Mouse (Mus musculus) neural tube, embryonic 13.5 days (tissue): ENCODE measurements at regions not wholly inside any gene's neighbourhood (a gene's known extent, or its start where the extent isn't known, plus 50 kb on each side); places are given as distances from the start of the nearest gene placed in this dataset.
"Not testable (repeated sequence)": the region's sequence is repeated elsewhere in the genome, so short reads cannot be mapped to it uniquely, and the experiment has no call there.

ENCODE experiments used
- ATAC-seq: fragments of 200-750 bp; cut with Nextera tagmentation; 2 replicates; pipeline ENCODE4 v1.8.0; 2017; ENCODE audit warnings: low read depth, mild to moderate bottlenecking, moderate TSS enrichment, moderate library complexity
- H3K27ac ChIP-seq: fragments of 300-500 bp; sonication (generic); replicated peaks from 2 replicates; pipeline ENCODE4 v1.5.1; 2015; ENCODE audit warnings: moderate library complexity, mild to moderate bottlenecking, inconsistent platforms
- H3K27me3 ChIP-seq: fragments of 300-500 bp; sonication (generic); 2 replicates; pipeline ENCODE4 v1.6.1; 2015; ENCODE audit warnings: mild to moderate bottlenecking, inconsistent platforms
- H3K36me3 ChIP-seq: fragments of 300-500 bp; sonication (generic); 2 replicates; pipeline ENCODE4 v1.6.1; 2015; ENCODE audit warnings: mild to moderate bottlenecking, inconsistent platforms
- H3K4me1 ChIP-seq: fragments of 300-500 bp; sonication (generic); replicated peaks from 2 replicates; pipeline ENCODE4 v1.6.1; 2015; ENCODE audit warnings: inconsistent platforms
- H3K4me2 ChIP-seq: fragments of 300-500 bp; sonication (generic); 2 replicates; pipeline ENCODE4 v1.6.1; 2015; ENCODE audit warnings: inconsistent platforms, mild to moderate bottlenecking, moderate library complexity
- H3K4me3 ChIP-seq: fragments of 300-500 bp; sonication (generic); 2 replicates; pipeline ENCODE4 v1.5.1; 2015; ENCODE audit warnings: mild to moderate bottlenecking, inconsistent platforms
- H3K9ac ChIP-seq: fragments of 300-500 bp; sonication (generic); 2 replicates; pipeline ENCODE4 v1.6.1; 2015; ENCODE audit warnings: moderate library complexity, mild to moderate bottlenecking, inconsistent platforms
- H3K9me3 ChIP-seq: fragments of 300-500 bp; sonication (generic); 2 replicates; pipeline ENCODE4 v1.6.1; 2016; ENCODE audit warnings: inconsistent platforms
- WGBS: fragments of 180-500 bp; shearing (Covaris S2); methylation state at CpG from one replicate; pipeline ENCODE4 v1.1.7; 2015; 5-methylcytosine and 5-hydroxymethylcytosine counted together

DNA sequence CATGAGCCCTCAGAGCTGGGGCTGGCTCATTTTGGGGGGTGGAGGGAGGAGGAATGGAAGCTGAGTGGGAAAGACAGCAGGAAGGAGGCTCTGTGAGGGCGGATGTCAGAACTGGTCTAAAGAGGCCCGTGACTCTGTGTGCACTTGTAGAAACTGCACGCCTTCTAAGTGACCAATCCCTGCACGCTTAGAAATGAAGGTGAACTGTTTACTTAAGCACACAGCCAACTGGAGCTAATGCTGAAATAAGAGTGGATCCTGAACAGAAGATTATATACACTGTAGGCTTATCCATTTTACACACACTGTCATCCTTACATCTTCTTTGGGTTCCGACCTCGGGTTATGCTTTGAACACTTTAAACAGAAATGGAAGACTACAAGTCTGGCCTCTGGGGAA is 412.8 kb upstream of the Jmjd1c start:
- Histone ChIP-seq H3K4me2 (no peak overlapping the region), H3K4me1 (no peaks in the 10 kb centered on the region), H3K27me3 (no peaks in the 10 kb centered on the region), H3K9ac (no peak overlapping the region), H3K9me3 (peaks cover 4% of the 10 kb centered on the region; the same call in 1 of the 2 replicates), H3K27ac (no peak overlapping the region), H3K36me3 (no peaks in the 10 kb centered on the region), H3K4me3 (no peak overlapping the region)
- WGBS = 87% methylated on average over 6 of the region's 6 CpGs
- ATAC-seq = no peak

- not testable (repeated sequence) for H3K9ac ChIP-seq, H3K27me3 ChIP-seq, H3K4me3 ChIP-seq, H3K4me2 ChIP-seq, H3K36me3 ChIP-seq, H3K27ac ChIP-seq, ATAC-seq, H3K4me1 ChIP-seq
- 68% methylated on average over 2 of the region's 2 CpGs for WGBS
- peaks cover 14% of the 10 kb centered on the region; the same call in 1 of the 2 replicates for H3K9me3 ChIP-seq
These were observed 406.7 kb upstream of the Jmjd1c start for GRCm38 (mm10) chr10:66689196-66689595.

DNA sequence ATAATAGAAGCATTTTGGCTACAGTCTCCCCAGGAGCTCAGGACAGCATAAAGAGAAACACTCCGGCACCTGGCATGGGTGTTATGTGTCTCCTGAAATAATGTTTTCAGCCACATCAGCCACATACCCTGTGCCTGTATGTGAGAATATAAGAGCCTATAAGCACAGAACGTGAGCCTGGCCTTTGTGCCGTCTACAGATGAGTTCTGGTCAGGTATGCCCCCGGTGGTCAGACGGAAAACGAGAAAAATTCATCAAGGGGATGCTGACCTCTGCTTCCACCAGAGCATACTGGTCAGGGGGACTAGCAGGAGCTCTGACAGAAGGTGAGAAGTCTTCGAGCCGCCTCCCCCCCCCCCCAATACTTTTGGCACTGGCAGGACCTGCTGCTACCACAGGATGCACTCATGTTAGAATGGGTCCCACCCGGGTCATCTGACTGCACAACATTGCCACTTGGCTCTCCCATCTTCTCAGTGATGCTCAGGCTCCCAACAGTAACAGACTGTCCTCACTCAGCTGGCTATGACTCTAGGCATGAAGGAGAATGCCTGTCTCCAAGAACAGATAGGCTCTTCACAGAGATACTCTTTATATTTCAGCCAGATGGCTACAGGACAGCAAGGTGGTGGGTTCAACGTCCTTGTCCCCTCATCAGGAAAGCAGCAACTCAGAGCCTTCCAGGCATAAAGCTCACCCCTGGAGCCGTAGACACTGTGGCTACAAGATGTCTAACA is 401.2 kb upstream of the Jmjd1c start:
- WGBS = 87% methylated on average over 11 of the region's 11 CpGs
- Histone ChIP-seq H3K36me3 (no peaks in the 10 kb centered on the region), H3K9ac (no peak overlapping the region), H3K4me3 (no peak overlapping the region), H3K9me3 (0 out of 2 replicates have a peak, but pooled peaks cover 1% of the 10 kb centered on the region), H3K4me1 (no peaks in the 10 kb centered on the region), H3K4me2 (no peak overlapping the region), H3K27ac (no peak overlapping the region), H3K27me3 (no peaks in the 10 kb centered on the region)
- no peak for ATAC-seq

DNA sequence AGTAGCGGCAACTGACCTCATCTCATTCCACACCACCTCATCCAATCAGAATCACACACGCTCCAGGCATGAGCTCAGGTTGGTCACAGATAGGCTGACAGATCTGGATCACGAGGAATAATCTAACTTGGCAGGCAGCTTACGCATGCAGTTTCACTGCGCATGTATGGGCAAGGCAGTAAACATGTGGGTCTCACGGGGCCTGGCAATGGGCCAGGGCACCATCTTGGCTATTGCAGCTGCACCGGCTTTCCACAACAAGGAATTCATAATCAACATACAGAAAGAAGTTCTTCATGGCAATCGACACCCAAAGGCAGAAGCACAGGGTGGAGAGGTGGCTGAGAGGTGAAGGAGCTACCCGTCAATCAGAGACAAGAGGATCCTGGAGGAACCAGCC is 381.0 kb upstream of the Jmjd1c start:
- H3K9ac ChIP-seq, H3K27ac ChIP-seq, H3K4me1 ChIP-seq, H3K4me3 ChIP-seq, H3K36me3 ChIP-seq, H3K27me3 ChIP-seq, H3K4me2 ChIP-seq, ATAC-seq: not testable (repeated sequence)
- 85% methylated on average over 9 of the region's 9 CpGs for WGBS
- H3K9me3 ChIP-seq = peaks cover 17% of the 10 kb centered on the region

GRCm38 (mm10) chr10:66717909-66718308 is 378.0 kb upstream of the Jmjd1c start:
- H3K27me3 ChIP-seq = no peaks in the 10 kb centered on the region
- H3K9me3 ChIP-seq = peaks cover 12% of the 10 kb centered on the region
- H3K27ac ChIP-seq = no peak overlapping the region
- no peak overlapping the region for H3K9ac ChIP-seq
- H3K4me3 ChIP-seq = no peak overlapping the region
- no peak for ATAC-seq
- H3K4me2 ChIP-seq = no peak overlapping the region
- H3K36me3 ChIP-seq = no peaks in the 10 kb centered on the region
- WGBS = 72% methylated on average over 7 of the region's 7 CpGs
- H3K4me1 ChIP-seq = no peaks in the 10 kb centered on the region

DNA sequence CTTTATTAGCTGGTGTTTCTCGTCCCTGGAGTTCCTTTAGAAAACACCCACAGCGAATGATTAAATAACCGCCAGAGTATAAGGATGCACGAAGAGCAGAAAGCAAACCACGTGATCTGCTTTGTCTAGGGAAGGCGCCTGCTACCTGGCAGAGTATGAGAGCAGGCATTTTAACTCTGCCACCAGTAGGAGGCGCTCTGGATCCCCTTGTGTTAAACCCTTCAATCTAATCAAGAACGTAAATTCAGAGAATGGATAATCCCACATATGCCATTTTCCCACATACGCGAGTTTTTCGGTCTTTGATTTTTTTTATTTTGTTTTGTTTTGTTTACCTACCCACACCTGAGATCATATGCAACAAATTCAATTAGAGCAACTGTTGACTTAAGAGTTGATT is 376.1 kb upstream of the Jmjd1c start:
- 94% methylated on average over 11 of the region's 11 CpGs for WGBS
- ATAC-seq = no peak
- no peaks in the 10 kb centered on the region for H3K27me3 ChIP-seq
- H3K4me1 ChIP-seq = no peaks in the 10 kb centered on the region
- no peak overlapping the region for H3K9ac ChIP-seq
- no peaks in the 10 kb centered on the region for H3K36me3 ChIP-seq
- H3K4me3 ChIP-seq = no peak overlapping the region
- H3K9me3 ChIP-seq = peaks cover 6% of the 10 kb centered on the region; the same call in 1 of the 2 replicates
- H3K4me2 ChIP-seq = no peak overlapping the region
- no peak overlapping the region for H3K27ac ChIP-seq

GRCm38 (mm10) chr10:66733631-66734030 is 362.3 kb upstream of the Jmjd1c start:
- no peaks in the 10 kb centered on the region for H3K9me3 ChIP-seq
- WGBS = 90% methylated on average over 5 of the region's 5 CpGs
- H3K27me3 ChIP-seq = no peaks in the 10 kb centered on the region
- no peak overlapping the region for H3K4me3 ChIP-seq
- no peak for ATAC-seq
- no peaks in the 10 kb centered on the region for H3K4me1 ChIP-seq
- H3K36me3 ChIP-seq = no peaks in the 10 kb centered on the region
- no peak overlapping the region for H3K27ac ChIP-seq
- H3K4me2 ChIP-seq = no peak overlapping the region
- H3K9ac ChIP-seq = no peak overlapping the region

GRCm38 (mm10) chr10:66734853-66735252 is 361.1 kb upstream of the Jmjd1c start:
- no peak overlapping the region for H3K9ac ChIP-seq
- no peaks in the 10 kb centered on the region for H3K4me1 ChIP-seq
- no peak overlapping the region for H3K27ac ChIP-seq
- H3K27me3 ChIP-seq = no peaks in the 10 kb centered on the region
- no peaks in the 10 kb centered on the region for H3K9me3 ChIP-seq
- WGBS = 64% methylated on average over 5 of the region's 5 CpGs
- no peak for ATAC-seq
- no peak overlapping the region for H3K4me3 ChIP-seq
- H3K36me3 ChIP-seq = no peaks in the 10 kb centered on the region
- no peak overlapping the region for H3K4me2 ChIP-seq

DNA sequence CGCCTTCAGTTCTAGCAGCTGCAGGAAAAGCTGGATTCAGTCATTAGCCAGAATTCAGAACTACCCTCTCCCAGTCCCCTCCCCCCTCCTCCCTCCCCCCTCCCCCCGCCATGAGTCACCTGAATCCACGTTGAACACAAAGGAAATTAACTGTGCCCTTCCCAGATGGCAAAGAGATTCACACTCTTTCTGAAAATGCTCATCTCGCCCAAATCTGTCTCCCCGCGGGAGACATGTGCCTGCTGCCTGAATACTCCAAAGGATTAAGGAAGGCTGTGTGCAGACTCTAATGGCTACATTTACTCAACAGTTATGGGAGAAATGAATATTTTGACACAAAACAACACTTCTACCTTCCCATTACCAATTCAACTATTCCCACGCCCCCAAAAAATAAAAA is 356.9 kb upstream of the Jmjd1c start:
- Histone ChIP-seq H3K9me3 (no peaks in the 10 kb centered on the region), H3K9ac (no peak overlapping the region), H3K27ac (no peak overlapping the region), H3K4me2 (no peak overlapping the region), H3K4me1 (no peaks in the 10 kb centered on the region), H3K27me3 (no peaks in the 10 kb centered on the region), H3K4me3 (no peak overlapping the region), H3K36me3 (no peaks in the 10 kb centered on the region)
- 68% methylated on average over 7 of the region's 7 CpGs for WGBS
- no peak for ATAC-seq

DNA sequence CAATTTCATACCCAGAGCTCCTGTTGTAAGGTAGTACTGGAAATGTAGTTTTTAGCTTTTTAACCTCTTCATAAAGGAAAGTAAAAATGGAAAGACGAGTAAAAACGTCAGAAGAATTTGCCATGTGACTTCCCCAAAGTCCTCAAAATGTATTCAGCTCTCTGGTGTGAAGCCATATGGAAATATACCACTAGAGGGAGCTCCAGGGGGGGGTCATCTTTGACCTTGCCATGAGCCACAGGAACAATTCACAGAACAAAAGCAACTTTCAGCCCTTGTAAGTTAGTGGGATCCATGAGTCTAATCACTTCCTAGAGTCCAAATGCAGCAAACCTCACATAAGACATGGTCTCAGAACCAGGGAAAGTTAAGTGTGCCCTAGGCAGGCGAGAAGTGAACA is 354.1 kb upstream of the Jmjd1c start:
- Histone ChIP-seq H3K4me2 (no peak overlapping the region), H3K36me3 (no peaks in the 10 kb centered on the region), H3K9me3 (no peaks in the 10 kb centered on the region), H3K27me3 (no peaks in the 10 kb centered on the region), H3K27ac (no peak overlapping the region), H3K4me1 (no peaks in the 10 kb centered on the region), H3K4me3 (no peak overlapping the region), H3K9ac (no peak overlapping the region)
- no peak for ATAC-seq
- 61% methylated on average over 3 of the region's 3 CpGs for WGBS

GRCm38 (mm10) chr10:66743254-66743653 is 352.7 kb upstream of the Jmjd1c start:
- WGBS = 79% methylated on average over 6 of the region's 6 CpGs
- H3K27me3 ChIP-seq = no peaks in the 10 kb centered on the region
- H3K9ac ChIP-seq = no peak overlapping the region
- no peak overlapping the region for H3K4me2 ChIP-seq
- H3K27ac ChIP-seq = no peak overlapping the region
- no peaks in the 10 kb centered on the region for H3K4me1 ChIP-seq
- ATAC-seq = no peak
- H3K36me3 ChIP-seq = no peaks in the 10 kb centered on the region
- no peak overlapping the region for H3K4me3 ChIP-seq
- no peaks in the 10 kb centered on the region for H3K9me3 ChIP-seq

- WGBS = 95% methylated on average over 10 of the region's 10 CpGs
- ATAC-seq = no peak
These were observed 350.1 kb upstream of the Jmjd1c start for GRCm38 (mm10) chr10:66745871-66746270.

GRCm38 (mm10) chr10:66752237-66752810 is 343.6 kb upstream of the Jmjd1c start:
- Histone ChIP-seq H3K27me3 (no peaks in the 10 kb centered on the region), H3K9ac (no peak overlapping the region), H3K4me2 (no peak overlapping the region), H3K4me1 (peaks cover 6% of the 10 kb centered on the region; the same call in 1 of the 2 replicates), H3K9me3 (no peaks in the 10 kb centered on the region), H3K4me3 (no peak overlapping the region), H3K27ac (no peak overlapping the region), H3K36me3 (no peaks in the 10 kb centered on the region)
- no peak for ATAC-seq
- WGBS = 82% methylated on average over 7 of the region's 7 CpGs

More at GRCm38 (mm10) chr10:66745871-66746270, 350.1 kb upstream of the Jmjd1c start:
- no peaks in the 10 kb centered on the region for H3K27me3 ChIP-seq
- H3K4me1 ChIP-seq = peaks cover 6% of the 10 kb centered on the region; the same call in 1 of the 2 replicates
- H3K4me2 ChIP-seq = no peak overlapping the region
- no peaks in the 10 kb centered on the region for H3K9me3 ChIP-seq
- H3K9ac ChIP-seq = no peak overlapping the region
- no peak overlapping the region for H3K27ac ChIP-seq
- no peak overlapping the region for H3K4me3 ChIP-seq
- no peaks in the 10 kb centered on the region for H3K36me3 ChIP-seq
